Mouse (Mus musculus): Measurements from ENCODE around the gene Zfp709.
"Not testable (repeated sequence)": the region's sequence is repeated elsewhere in the genome, so short reads cannot be mapped to it uniquely, and the experiment has no call there.

DNA sequence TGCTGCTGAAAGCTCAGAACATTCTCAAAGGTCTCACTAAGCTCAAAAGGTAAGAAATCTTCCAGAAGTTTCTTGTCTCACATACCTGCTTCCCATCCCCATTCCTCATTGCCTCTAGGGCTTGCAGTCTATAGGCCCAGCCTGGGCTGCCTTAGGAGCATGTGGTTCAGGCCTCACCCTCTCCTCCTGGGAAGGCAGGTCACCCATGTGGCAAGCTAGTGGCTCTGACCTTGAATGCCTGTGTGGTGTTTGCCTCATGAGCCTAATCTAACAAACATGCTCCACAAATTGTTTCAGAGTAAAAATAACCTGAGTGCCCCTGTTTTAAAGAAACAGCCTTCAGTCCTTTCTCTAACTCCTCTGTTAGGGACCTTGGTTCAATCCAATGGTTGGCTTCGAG lies 20.3 kb upstream of the Zfp709 start:
- not testable (repeated sequence) for TF ChIP-seq NRF1 (IDR thresholded peaks at IDR 0.05; ENCODE audit: insufficient read depth, low read depth, low read length, poor library complexity, severe bottlenecking); CTCF (IDR thresholded peaks at IDR 0.05 in 2 of 3, conservative IDR thresholded peaks at IDR 0.05 in 1 of 3; ENCODE audit: control insufficient read depth in 1 of 3, insufficient read depth in 1 of 3, low read depth in 2 of 3, low read length in 3 of 3, poor library complexity in 1 of 3, severe bottlenecking in 1 of 3); ZNF384 (IDR thresholded peaks at IDR 0.05; ENCODE audit: low read depth, low read length); POLR2A (IDR thresholded peaks at IDR 0.05; ENCODE audit: control insufficient read depth in 1 of 2, insufficient read depth in 1 of 2, low read depth in 1 of 2, low read length in 2 of 2, poor library complexity in 1 of 2); ZC3H11A (IDR thresholded peaks at IDR 0.05; ENCODE audit: low read depth, low read length); TCF12 (IDR thresholded peaks at IDR 0.05; ENCODE audit: low read depth, low read length); POLR2AphosphoS5 (IDR thresholded peaks at IDR 0.05; ENCODE audit: borderline replicate concordance, low read depth, low read length); MAFK (IDR thresholded peaks at IDR 0.05; ENCODE audit: borderline replicate concordance, low read depth, low read length); JUND (IDR thresholded peaks at IDR 0.05; ENCODE audit: low read depth, low read length); EP300 (IDR thresholded peaks at IDR 0.05; ENCODE audit: low read depth in 1 of 2, low read length in 2 of 2)

Data from MEL (cell line).